Mouse (Mus musculus) cerebellum, adult 9-11 months (tissue): Measurements from ENCODE around the gene Gpi1.
"Not testable (repeated sequence)": the region's sequence is repeated elsewhere in the genome, so short reads cannot be mapped to it uniquely, and the experiment has no call there.

ENCODE experiments used
- DNase-seq: peaks from one replicate; pipeline ENCODE4 v3.0.0; 2022

The Gpi1 gene

DNA sequence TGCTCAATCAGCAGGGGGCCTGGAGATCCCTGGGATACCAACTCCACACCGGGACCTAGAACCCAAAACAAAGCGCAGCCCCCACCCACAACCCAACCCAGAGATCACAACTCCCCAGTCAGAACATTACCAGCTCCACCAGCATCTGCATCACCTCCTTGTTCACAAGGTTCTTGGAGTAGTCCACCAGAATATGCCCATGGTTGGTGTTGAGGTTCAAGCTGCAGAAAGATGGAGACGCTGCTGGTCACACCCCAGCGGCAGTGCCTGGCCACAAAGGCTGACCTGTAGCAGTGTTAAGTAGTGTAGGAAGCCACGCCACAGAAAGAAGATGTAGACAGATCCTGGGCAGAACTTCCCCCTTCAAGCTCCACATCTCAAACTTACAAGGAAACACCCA lies 983 bp downstream of the Gpi1 start:
- DNase-seq = no peak

DNA sequence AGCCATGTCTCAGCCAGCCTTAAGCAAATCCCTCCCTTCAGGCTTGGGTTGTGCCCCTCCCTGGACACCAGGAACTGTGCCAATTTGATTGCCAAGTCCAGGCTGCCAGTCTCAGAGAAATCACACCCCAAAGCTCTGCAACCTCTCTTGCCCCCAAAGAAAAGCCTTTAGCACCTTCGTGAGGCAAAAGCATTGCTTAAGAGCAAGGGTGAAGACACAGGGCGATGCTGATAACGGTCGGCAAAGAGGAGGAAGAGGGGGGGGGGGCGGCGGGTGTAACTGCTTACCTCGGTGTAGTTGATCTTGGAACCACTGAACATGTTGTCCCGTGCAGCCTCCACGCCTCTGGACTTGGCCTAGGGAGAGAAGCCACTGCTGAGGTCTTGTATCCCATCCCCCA lies 1.5 kb downstream of the Gpi1 start:
- peak; percentile 72 for DNase-seq

GRCm38 (mm10) chr7:34226846-34227245 lies 3.3 kb downstream of the Gpi1 start:
- DNase-seq = no peak

DNA sequence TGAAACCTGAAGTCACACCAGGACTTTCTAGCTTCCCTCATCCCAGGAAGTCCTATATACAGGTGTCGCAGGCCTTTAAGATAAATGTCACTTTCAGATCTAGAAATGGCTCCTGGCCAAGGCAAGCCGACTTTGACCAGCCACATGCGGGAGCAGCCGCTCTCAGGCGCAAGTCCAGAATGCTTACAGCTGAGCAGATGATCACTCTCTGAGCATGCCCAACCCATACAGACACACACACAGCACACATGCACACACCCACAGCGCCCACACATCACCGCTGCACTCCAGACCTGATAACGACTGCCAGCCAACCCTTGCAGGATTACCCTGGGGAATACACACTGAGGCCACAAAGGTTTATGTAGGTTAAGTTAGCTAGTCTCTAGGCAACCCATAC lies 4.0 kb downstream of the Gpi1 start:
- peak; percentile 53 for DNase-seq

DNA sequence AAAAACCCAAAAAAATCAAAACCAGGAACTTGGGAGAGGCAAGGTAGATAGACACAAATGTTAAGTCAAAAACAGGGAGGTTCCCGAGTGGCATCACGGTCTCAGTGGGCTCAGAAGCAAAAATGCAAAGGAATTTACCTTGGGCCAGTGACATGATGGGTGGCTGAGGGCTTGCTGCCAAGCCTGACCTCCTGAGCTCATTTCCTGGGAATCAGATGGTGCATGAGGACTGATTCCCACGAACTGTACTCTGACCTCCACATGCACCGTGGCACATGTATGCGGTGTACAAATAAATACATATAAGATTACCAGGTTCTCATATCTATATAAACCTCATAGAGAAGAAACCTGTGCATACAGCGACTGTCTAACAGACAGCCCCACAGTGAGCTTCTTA lies 5.8 kb downstream of the Gpi1 start:
- DNase-seq = no peak

DNA sequence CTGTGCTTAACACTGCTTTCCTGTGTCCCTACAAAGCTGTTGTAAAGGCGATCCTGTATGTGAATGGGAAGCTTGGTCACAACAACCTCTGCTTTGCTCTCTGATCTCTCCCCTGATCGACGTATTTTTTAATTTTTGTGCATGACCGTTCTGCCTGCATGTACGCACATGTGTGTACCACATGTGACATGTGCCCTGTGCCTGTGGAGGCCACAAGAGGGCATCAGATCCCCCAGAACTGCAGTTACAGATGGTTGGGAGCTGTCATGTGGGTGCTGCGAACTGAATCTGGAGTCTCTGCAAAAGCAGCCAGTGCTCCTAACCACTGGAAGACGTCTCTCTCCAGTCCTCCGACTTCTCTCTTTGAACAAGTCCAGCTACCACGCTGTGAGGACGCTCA lies 7.8 kb downstream of the Gpi1 start:
- no peak for DNase-seq

DNA sequence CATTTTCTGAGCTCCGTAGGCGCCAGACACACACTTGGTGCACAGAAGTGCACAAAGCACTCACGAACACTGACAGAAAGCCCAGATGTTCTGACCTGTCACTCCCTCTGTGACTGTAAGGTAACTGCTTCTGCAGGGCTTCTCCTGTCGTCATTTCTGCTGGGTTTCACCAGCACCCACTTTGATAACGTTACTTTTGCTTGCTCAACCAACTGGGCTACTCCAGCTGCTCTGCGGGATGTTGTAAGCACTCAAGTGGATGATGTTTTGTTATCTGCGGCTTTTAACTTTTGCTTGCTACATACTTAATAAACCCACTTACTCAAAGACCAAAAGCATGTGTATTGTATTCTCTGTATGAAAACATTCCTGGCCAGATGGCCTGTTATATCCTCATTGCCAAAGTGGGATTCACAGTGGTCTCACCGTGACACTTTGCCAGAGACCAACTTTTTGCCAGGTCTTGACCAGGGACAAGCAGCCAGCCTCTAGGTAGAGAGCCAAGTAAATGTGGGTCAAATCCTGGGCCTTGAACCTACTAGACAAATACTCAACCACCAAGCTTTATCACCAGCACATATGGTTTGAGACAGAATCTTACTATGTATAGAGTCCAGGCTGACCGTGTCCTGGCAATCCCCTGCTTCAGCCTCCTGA lies 8.4 kb downstream of the Gpi1 start:
- DNase-seq = no peak

- DNase-seq = no peak
Measured at GRCm38 (mm10) chr7:34218496-34218895, 11.6 kb downstream of the Gpi1 start.

DNA sequence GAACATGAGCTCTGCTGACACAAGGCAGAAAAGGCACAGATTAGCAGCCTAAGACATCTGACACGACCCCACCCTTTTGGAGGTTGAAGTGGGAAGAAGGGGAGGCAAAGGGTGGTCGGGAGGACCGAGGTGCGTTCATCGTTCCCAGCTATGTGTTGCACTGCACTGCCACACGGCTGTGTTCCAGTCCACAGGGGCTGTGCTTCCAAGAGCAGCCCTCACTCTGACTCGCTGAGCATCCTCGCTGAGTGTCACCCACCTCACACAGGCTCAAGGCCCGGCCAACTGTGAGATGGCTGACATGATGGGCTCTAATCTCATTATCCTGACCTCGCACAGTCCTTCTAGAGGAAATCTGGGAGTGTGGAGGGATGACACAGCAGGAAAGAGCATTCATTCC lies 13.7 kb downstream of the Gpi1 start:
- DNase-seq = no peak

DNA sequence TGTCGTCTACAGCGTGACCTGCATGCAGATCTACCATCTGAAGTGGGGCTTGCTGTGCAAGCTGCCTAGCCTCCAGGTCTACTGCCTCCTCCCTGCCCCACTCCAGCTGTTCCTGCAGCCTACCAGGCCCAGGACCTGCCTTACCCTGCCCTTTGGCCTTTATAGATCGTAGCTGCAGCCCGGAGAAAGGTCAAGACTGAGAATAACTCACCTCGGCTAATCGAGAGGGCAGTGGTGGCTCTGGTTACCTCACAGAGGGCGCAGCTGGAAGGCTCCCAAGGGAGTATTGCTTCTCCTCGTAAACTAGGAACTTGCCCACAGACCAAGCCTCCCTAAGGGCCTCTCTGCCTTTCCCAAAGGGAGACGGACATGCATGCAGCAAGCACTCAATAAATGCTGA lies 14.7 kb downstream of the Gpi1 start:
- no peak for DNase-seq

- no peak for DNase-seq
Measured at GRCm38 (mm10) chr7:34214644-34215043, 15.5 kb downstream of the Gpi1 start.

- DNase-seq = no peak
Measured at GRCm38 (mm10) chr7:34213281-34213680, 16.9 kb downstream of the Gpi1 start.

- no peak for DNase-seq
Measured at GRCm38 (mm10) chr7:34208027-34208745, 21.9 kb downstream of the Gpi1 start.

DNA sequence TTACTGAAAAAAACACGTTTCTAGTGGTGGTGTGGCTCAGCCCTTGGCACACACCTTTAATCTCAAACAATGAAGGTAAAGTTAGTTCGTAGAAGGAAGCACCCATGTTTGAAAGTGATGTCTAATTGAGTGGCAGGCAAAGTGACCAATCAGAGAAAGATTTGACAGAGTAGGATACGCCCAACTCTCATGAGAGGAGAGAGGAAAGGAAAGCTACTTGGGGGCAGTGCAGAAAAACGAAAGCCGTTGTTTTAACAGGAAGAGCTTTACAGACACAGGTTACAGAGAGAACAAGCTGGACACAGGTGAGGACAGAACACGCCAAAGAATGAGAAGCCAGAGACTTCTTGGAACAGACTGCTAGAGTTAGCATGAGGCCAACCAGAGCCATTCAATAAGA lies 23.8 kb downstream of the Gpi1 start:
- no peak for DNase-seq

GRCm38 (mm10) chr7:34202147-34202546 lies 28.0 kb downstream of the Gpi1 start:
- not testable (repeated sequence) for DNase-seq

DNA sequence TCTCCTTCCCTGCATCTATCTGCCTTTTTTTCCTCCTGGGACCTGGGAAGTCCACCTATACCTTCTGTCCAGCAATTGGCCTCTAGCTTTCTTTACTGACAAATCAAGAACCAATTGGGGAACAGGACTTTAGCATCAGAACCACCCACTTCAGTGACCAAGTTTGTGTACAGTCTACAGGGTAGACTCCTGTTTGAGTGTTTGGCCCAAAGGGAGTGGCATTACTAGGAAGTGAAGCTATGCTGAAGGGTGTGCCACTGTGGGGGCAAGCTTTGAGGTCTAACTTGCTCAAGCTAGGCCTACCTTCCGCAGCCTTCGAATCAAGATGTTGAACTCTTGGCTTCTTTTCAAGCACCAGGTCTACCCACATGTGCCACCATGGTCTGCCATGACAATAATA lies 29.3 kb downstream of the Gpi1 start:
- no peak for DNase-seq

- no peak for DNase-seq
Measured at GRCm38 (mm10) chr7:34198346-34198745, 31.8 kb downstream of the Gpi1 start.

DNA sequence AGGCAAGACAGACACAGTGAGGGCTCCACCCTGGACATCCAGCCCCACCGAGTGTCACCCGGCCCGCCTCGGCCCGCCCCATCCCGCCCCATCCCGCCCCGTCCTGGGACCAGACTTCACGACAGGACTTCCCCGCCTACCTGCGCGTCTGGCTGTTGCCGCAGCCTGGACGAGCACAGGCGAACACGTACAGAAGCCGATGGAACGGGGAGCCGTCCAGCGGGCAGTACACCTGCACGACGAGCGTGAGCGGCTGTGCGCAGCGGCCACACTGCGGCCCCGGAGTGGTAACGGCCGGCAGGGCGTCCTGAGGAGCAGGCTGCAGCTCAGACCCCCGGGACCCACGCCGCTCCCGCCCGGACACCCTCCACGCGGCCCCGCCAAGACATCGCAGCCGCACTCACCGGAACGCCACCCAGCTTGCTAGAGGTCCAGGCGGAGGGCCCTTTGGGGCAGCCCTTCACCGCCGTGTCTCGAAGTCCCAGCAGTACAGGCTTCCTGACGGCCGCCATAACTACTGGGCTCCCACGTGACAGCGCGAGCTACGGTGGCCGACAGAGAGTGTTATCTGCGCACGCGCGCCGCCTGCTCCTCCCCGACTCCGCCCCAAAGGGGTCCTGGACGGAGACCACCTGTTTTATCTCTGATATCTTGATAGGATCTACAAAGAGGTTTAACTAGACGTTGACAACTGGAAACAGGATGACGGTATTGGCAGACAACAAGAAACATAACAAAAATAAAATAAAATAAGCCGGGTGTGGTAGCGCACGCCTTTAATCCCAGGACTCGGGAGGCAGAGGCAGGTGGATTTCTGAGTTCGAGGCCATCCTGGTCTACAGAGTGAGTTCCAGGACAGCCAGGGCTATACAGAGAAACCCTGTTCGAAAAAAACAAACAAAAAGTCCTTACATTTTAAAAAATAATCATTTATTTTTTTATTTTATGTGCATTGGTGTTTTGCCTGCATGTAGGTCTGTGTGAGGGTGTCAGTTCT lies 33.7 kb downstream of the Gpi1 start, which contains the start of gene Pdcd2l:
Pdcd2l (minus strand) TSS at position 530 of the 997 bp plus-strand sequence.
- peak; percentile 92 for DNase-seq

- no peak for DNase-seq
Measured at GRCm38 (mm10) chr7:34195632-34196031, 34.5 kb downstream of the Gpi1 start.

DNA sequence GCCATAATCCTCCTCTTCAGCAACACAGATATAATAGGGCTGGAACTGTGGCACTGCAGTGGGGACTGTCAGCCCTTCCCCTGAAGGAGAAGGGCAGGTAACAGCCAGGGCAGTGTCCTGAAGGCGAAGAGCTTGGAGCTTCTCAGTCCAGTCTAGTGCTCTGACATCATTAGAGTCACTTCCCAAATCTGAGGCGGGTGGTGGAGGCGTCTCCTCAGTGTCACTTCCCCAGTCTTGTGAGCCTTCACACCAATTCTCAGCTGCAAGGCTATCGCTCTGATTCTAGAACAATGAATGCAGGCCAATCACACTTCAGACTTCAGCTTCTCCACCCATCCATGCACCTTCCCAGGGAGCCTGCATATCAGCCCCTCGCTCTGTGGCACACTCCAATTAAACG lies 37.3 kb downstream of the Gpi1 start:
- DNase-seq = no peak

DNA sequence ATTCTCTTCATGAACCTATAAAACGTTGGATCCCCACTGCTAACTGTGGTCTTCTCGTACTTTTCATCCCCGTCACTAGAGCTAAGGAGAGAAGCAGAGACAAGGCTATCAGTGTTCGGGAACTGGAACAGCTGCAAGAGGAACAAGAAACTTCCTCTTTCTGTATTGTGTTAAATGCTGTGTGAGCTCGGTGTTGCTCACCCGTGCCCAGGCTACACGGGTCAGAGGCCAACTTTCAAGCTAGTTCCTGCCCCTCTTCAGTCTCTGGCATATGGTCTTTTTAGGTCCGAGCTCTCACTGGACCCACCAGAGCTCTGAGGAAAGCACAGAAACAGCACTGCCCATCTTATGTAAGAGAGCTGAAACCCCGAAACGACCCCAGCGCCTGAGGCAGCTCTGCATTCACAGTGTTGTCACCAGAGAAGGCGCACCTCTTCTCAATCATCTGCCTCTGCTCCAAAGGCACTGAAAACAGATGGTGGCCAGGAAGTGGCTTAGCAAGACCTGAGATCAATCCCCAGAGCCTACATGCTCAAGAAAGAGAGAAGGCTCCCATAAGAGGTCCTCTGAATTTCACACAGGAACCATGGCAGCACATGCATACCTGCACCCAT lies 40.7 kb downstream of the Gpi1 start:
- no peak for DNase-seq

DNA sequence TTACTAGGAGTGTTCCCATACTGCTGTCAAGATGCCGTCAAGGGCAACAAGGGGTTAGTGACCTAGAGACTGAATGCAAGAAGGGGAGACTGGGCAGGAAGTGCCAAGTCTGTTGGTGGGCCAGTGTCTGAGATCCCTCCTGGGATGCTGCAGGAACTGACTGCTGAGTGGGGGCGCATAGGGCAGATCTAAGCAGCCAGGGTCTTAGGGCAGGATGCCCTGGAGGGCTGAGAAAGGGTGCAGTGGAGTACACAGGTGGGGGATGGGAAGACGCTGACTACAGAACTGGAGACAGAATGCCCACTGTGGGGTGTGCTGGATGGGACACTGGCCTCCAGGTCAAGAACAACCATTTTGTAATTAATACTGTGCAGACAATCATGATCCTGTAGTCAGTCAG lies 46.3 kb downstream of the Gpi1 start:
- DNase-seq = no peak

- no peak for DNase-seq
Measured at GRCm38 (mm10) chr7:34183356-34183755, 46.8 kb downstream of the Gpi1 start.
